Mouse (Mus musculus) kidney, adult 2 months (tissue): ENCODE results near the gene Pcnx2.

Experiments used
- CTCF ChIP-seq: fragments of 200-500 bp; conservative IDR thresholded peaks from 2 replicates; pipeline ENCODE4 v1.5.1; 2011; ENCODE audit warnings: low read depth, mild to moderate bottlenecking, control low read depth, low read length, moderate library complexity, mixed read lengths; ENCODE audit not compliant: insufficient read depth, insufficient read length
- POLR2A ChIP-seq: fragments of 200-500 bp; IDR thresholded peaks from one replicate; pipeline ENCODE4 v1.6.1; 2011; ENCODE audit warnings: low read depth, low read length, control low read depth

DNA sequence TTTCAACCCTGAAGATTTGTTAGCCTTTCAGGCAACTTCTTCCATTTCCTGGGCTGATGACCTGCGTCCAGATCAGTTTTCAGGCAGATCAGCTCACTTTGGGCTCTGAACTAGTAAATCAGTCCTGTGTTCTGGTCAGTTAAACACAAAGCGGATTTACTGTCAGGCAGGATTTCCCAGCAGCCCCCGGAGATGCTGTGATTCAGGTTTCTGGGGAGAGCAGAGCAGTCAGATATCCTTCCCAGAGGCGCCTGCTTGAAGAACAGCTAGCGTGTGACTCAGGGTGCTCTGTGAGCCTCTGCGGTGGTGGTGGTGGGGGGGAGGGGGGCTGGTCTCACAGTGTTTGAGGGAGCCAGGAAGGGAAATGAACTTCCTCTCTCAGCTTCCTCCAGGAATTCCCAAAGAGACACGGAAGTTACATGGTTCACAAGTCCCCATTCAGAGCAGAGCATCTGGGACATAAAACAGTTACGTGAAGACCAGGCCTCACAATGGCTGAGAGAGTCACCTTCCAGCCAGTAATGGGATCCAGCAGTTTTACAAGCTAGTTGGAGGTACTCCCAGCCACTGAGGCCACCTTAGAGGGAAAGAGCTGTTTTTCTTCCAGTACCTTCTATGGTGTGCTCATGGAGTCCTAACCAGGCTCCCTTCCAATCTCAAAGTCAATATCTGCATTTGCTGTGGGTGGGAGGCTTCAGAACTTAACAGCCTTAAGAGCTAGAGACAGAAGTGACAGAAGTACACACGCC, 25.4 kb downstream of the Pcnx2 start:
- TF ChIP-seq CTCF (no peak), POLR2A (no peak)
